Mouse (Mus musculus) liver, adult 2 months (tissue): Measurements from ENCODE around the gene Cenpm.

Source experiments
- CTCF ChIP-seq: fragments of 200-500 bp; IDR thresholded peaks from 2 replicates; pipeline ENCODE4 v1.5.1; 2011; ENCODE audit warnings: low read depth, low read length, control low read depth
- POLR2A ChIP-seq: fragments of 200-500 bp; IDR thresholded peaks from 2 replicates; pipeline ENCODE4 v1.6.1; 2011; ENCODE audit warnings: low read length, control low read depth; ENCODE audit not compliant: insufficient read depth; ENCODE audit errors: extremely low read depth

GRCm38 (mm10) chr15:82268185-82268584, 23.6 kb upstream of the Cenpm start:
- TF ChIP-seq POLR2A (no peak), CTCF (no peak)
